In the genomic region with DNA sequence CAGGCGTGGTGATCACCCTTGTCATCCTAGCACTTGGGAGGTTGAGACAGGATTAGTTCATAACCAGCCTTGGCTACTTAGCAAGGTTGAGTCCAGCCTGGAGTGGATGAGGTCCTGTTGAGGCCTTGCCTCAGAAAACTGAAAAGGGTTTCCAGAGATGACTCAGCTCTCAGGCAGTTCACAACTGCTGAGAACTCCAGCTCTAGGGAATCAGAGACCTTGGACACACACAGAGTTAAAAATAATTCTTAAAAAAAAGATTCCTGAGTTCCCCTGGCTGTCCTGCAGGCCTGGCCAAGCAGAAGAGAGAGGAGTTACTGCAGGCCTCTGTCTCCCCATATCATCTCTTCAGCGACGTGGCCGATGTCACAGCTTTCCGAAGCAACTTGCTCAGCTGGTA, we compare ENCODE assay signal across 17 mouse cellular contexts. TPM values are rescaled to one million over a fixed set of nuclear protein-coding genes. Genes with fewer than 3 reads are reported as not detected.
"Had no signal": no experiment of that assay in that cellular context is flagged by ENCODE, and none has a peak within 500 bp of the region (broad histone marks: within the 10 kb centered on the region; RNA-seq: fewer than 3 reads in every experiment).

No protein-coding gene starts in this region.

- H3K4me2 ChIP-seq: limb, embryonic 12.5 days; liver, embryonic 13.5 days; lung, embryonic 15.5 days; midbrain, embryonic 12.5 days; neural tube, embryonic 15.5 days had no signal

- H3K9me3 ChIP-seq: limb, embryonic 12.5 days; liver, embryonic 13.5 days; lung, embryonic 15.5 days; midbrain, embryonic 12.5 days; neural tube, embryonic 15.5 days had no signal

- H3K4me1 ChIP-seq: limb, embryonic 12.5 days; lung, embryonic 15.5 days; neural tube, embryonic 15.5 days had no signal

- H3K9ac ChIP-seq: limb, embryonic 12.5 days; liver, embryonic 13.5 days; liver, postnatal 0 days; lung, embryonic 15.5 days; midbrain, embryonic 12.5 days; neural tube, embryonic 15.5 days had no signal

- H3K36me3 ChIP-seq: neural tube, embryonic 15.5 days had no signal

- H3K27ac ChIP-seq: kidney, postnatal 0 days; layer of hippocampus, adult 2 months; limb, embryonic 12.5 days; liver, embryonic 13.5 days; lung, embryonic 15.5 days; macrophage; midbrain, embryonic 12.5 days; neural tube, embryonic 15.5 days had no signal

- ATAC-seq: liver, postnatal 0 days; midbrain, embryonic 16.5 days had no signal

- DNase-seq: kidney, adult 9 months; kidney, postnatal 36 days; liver; liver, embryonic 13.5 days; liver, postnatal 0 days; lung, postnatal 14 days; spleen, adult 18-20 months; thymus, postnatal 4 days had no signal

- H3K4me3 ChIP-seq: layer of hippocampus, adult 2 months; limb, embryonic 12.5 days; liver, embryonic 13.5 days; lung, embryonic 15.5 days; megakaryocyte, embryonic 14.5 days; midbrain, embryonic 12.5 days; neural tube, embryonic 15.5 days had no signal

RNA-seq across cellular contexts. Expression of a gene that starts 6.2 kb away (rescaled TPM):
- polyA plus RNA-seq: macrophage had no signal
